Mouse (Mus musculus): Measurements from ENCODE around the gene Rnf123.

The Rnf123 gene

GRCm38 (mm10) chr9:108062142-108062541 is 21.0 kb downstream of the Rnf123 start:
- no peak for DNase-seq (ENCODE audit: low read depth, low spot score)

GRCm38 (mm10) chr9:108058291-108058690 is 24.9 kb downstream of the Rnf123 start:
- no peak for DNase-seq (ENCODE audit: low read depth, low spot score)

- no peak for DNase-seq (ENCODE audit: low read depth, low spot score)
Observed at GRCm38 (mm10) chr9:108057262-108057562, 25.9 kb downstream of the Rnf123 start.

GRCm38 (mm10) chr9:108056361-108057261 is 26.5 kb downstream of the Rnf123 start:
- DNase-seq (ENCODE audit: low read depth, low spot score), result no peak

GRCm38 (mm10) chr9:108055661-108056237 is 27.4 kb downstream of the Rnf123 start:
- no peak for DNase-seq (ENCODE audit: low read depth, low spot score)

- no peak for DNase-seq (ENCODE audit: low read depth, low spot score)
Observed at GRCm38 (mm10) chr9:108055061-108055460, 28.1 kb downstream of the Rnf123 start.

- peak; percentile 30 for DNase-seq (ENCODE audit: low read depth, low spot score)
Observed at GRCm38 (mm10) chr9:108054331-108055040, 28.7 kb downstream of the Rnf123 start.

GRCm38 (mm10) chr9:108053665-108054225 is 29.4 kb downstream of the Rnf123 start:
- DNase-seq (ENCODE audit: low read depth, low spot score), result no peak

GRCm38 (mm10) chr9:108052885-108053664 is 30.1 kb downstream of the Rnf123 start, which contains the start of gene Amigo3:
TSS of gene Amigo3 (plus strand) at chr9:108053159.
- DNase-seq (ENCODE audit: low read depth, low spot score), result peak; percentile 97

- DNase-seq (ENCODE audit: low read depth, low spot score), result no peak
Observed at GRCm38 (mm10) chr9:108052411-108052810, 30.7 kb downstream of the Rnf123 start.

- no peak for DNase-seq (ENCODE audit: low read depth, low spot score)
Observed at GRCm38 (mm10) chr9:108051931-108052220, 31.3 kb downstream of the Rnf123 start.

- DNase-seq (ENCODE audit: low read depth, low spot score), result no peak
Observed at GRCm38 (mm10) chr9:108051184-108051930, 31.8 kb downstream of the Rnf123 start.

GRCm38 (mm10) chr9:108049561-108050251 is 33.4 kb downstream of the Rnf123 start:
- DNase-seq (ENCODE audit: low read depth, low spot score), result no peak

GRCm38 (mm10) chr9:108049016-108049455 is 34.1 kb downstream of the Rnf123 start, which contains the start of gene Gmppb:
TSS of gene Gmppb (plus strand) at chr9:108049242.
- DNase-seq (ENCODE audit: low read depth, low spot score), result peak; percentile 99

GRCm38 (mm10) chr9:108048566-108048955 is 34.6 kb downstream of the Rnf123 start:
- DNase-seq (ENCODE audit: low read depth, low spot score), result no peak

GRCm38 (mm10) chr9:108047601-108048565 is 35.3 kb downstream of the Rnf123 start:
- DNase-seq (ENCODE audit: low read depth, low spot score), result no peak

GRCm38 (mm10) chr9:108046582-108046981 is 36.6 kb downstream of the Rnf123 start:
- no peak for DNase-seq (ENCODE audit: low read depth, low spot score)

GRCm38 (mm10) chr9:108044751-108045492 is 38.2 kb downstream of the Rnf123 start:
- peak; percentile 74 for DNase-seq (ENCODE audit: low read depth, low spot score)
